Mouse (Mus musculus) spleen, adult 2 months (tissue): Measurements from ENCODE around the gene Aqp9. TPM values are rescaled to one million over a fixed set of nuclear protein-coding genes. Genes with fewer than 3 reads are reported as not detected.

ENCODE experiments used
- DNase-seq, 2 experiments: peaks; one replicate each; pipeline versions ENCODE4 v3.0.0 to v3.0.0-alpha.2; 2012 to 2021; ENCODE audit warnings: low spot score in 2 of 2, low read depth in 1 of 2
- H3K27ac ChIP-seq: fragments of 200-500 bp; 2 replicates; pipeline ENCODE4 v1.5.1; 2012; ENCODE audit warnings: low read length, inconsistent platforms; ENCODE audit not compliant: insufficient read depth
- H3K27me3 ChIP-seq: fragments of 200-500 bp; 2 replicates; pipeline ENCODE4 v1.6.1; 2012; ENCODE audit warnings: mild to moderate bottlenecking, moderate library complexity, low read length, inconsistent platforms; ENCODE audit not compliant: control insufficient read depth, insufficient read depth
- H3K36me3 ChIP-seq: fragments of 200-500 bp; 2 replicates; pipeline ENCODE4 v1.6.1; 2012; ENCODE audit warnings: mild to moderate bottlenecking, low read length, inconsistent platforms; ENCODE audit not compliant: control insufficient read depth, insufficient read depth
- H3K4me1 ChIP-seq: fragments of 200-500 bp; 2 replicates; pipeline ENCODE4 v1.6.1; 2011; ENCODE audit warnings: inconsistent platforms; ENCODE audit not compliant: control insufficient read depth, insufficient read depth, insufficient read length
- H3K4me3 ChIP-seq: fragments of 200-500 bp; 2 replicates; pipeline ENCODE4 v1.5.1; 2011; ENCODE audit warnings: mild to moderate bottlenecking, inconsistent platforms; ENCODE audit not compliant: insufficient read depth, insufficient read length; ENCODE audit errors: extremely low read depth
- CTCF ChIP-seq: fragments of 200-500 bp; IDR thresholded peaks from 2 replicates; pipeline ENCODE4 v1.5.1; 2011; ENCODE audit warnings: mild to moderate bottlenecking, inconsistent platforms; ENCODE audit not compliant: insufficient read depth, insufficient read length, insufficient replicate concordance; ENCODE audit errors: extremely low read depth
- POLR2A ChIP-seq: fragments of 200-500 bp; IDR thresholded peaks from 2 replicates; pipeline ENCODE4 v1.6.1; 2011; ENCODE audit warnings: low read depth, low read length, inconsistent platforms
- WGBS: fragments of 180-500 bp; shearing (Covaris S2); methylation state at CpG from one replicate; pipeline ENCODE4 v1.1.7; 2018; 5-methylcytosine and 5-hydroxymethylcytosine counted together
- polyA plus RNA-seq: library from polyadenylated mRNA; depleted of rRNA; stranded (reverse); fragments of >200 nt; gene quantifications from 2 replicates; pipeline ENCODE4 v1.2.3, GENCODE M21; 2012

Aqp9 gene
- polyA plus RNA-seq, 1 experiment: 2.4 TPM

DNA sequence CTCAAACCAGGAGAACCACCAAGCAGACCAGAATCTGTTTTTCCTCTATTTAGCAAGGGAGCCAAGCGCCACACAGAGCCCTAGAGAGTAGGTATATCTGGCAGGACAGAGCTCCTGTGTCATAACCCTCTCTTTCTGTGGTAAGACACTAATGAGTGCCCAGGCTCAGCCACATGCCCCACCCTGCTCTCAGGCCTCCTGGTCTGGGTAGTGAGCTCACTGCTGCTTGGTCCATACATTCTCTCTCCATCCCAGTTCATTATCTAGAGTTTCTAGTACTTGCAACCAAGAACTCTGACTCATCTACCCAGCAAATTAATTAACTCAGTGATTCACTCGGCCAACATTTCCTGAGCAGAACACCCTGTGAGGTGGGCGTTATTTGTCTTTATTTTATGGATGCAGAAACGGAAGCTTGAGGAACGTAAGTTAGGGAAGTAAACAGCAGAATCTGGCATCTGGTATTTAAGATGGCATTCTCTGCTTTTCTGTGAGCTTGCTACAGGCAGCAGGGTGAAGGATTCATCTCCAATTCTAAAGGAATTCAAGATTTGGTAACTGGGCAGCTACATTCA, 91.1 kb downstream of the Aqp9 start:
- no peak for TF ChIP-seq CTCF
- TF ChIP-seq POLR2A: no peak
- Histone ChIP-seq H3K4me1 (no peaks in the 10 kb centered on the region), H3K4me3 (no peak overlapping the region), H3K27ac (no peak overlapping the region), H3K27me3 (no peaks in the 10 kb centered on the region), H3K36me3 (no peaks in the 10 kb centered on the region)
- 91% methylated on average over 5 of the region's 5 CpGs for WGBS
- no peak for DNase-seq

DNA sequence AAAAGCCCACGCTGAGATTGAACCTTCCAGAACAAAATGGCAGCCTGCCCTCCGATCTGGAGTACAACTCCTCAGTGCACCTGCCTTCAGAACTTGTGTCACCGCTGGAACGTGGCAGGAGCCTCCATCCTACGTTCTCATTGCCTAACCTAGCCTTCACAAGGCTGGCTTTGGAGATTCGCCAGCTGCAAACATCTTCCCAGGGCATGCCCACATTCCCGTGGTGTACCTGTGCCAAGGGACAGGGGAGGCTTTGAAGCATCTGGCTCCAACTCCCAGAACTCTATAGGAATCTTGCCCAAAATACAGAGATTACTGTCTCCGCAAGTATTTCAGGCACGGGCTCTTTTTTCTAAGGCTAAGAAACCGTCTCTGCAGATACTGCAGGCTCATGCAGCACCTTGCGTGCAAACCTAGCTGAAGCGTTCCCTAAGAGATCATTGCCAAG, 92.3 kb downstream of the Aqp9 start:
- H3K27ac ChIP-seq: no peak overlapping the region
- no peak overlapping the region for H3K4me3 ChIP-seq
- H3K4me1 ChIP-seq: no peaks in the 10 kb centered on the region
- 87% methylated on average over 12 of the region's 12 CpGs for WGBS
- H3K27me3 ChIP-seq: no peaks in the 10 kb centered on the region
- no peak for TF ChIP-seq POLR2A
- H3K36me3 ChIP-seq: no peaks in the 10 kb centered on the region
- no peak for DNase-seq

DNA sequence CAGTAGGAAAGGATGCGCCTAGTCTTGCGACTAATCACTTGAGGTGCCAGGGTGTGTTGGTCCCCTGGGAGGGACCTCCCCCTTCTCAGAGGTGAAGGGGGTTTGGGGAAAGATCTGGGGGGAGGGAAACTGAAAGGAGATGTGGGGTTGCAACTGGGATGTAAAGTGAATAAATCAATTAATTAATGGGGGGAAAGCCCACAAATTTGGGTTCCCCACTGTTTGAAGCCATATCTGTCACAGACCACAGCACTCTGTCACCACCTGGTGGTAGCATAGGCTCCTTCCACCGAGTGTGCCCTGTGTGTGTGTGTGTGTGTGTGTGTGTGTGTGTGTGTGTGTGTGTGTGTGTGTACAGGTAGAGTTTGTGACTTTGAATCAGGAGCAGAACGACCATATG, 94.7 kb downstream of the Aqp9 start:
- Histone ChIP-seq H3K27me3 (no peaks in the 10 kb centered on the region), H3K36me3 (no peaks in the 10 kb centered on the region), H3K4me1 (no peaks in the 10 kb centered on the region), H3K27ac (no peak overlapping the region), H3K4me3 (no peak overlapping the region)
- TF ChIP-seq CTCF (peak; percentile 61; the same call in 1 of the 2 replicates), POLR2A (no peak)
- DNase-seq: peak in 1 of 2 experiments; percentile 45
- WGBS: 40% methylated on average over 4 of the region's 4 CpGs

DNA sequence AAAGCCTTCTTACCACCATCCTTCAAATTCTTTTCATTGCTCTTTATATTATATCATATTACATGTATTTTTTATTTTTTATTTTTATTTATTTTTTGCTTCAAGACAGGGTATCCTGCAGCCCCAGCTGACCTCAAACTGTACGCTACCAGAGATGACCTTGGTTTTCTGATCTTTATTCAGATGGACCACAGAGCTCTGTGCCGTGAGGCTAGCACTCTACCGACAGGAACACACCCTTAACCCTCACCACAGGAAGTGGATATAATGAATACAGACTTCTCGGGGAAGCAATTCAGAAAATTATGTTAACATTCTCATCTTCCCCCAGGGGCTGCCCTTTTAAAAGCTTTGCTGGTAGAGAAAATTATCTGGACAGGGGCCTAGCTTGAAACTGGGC, 95.4 kb downstream of the Aqp9 start:
- no peak for TF ChIP-seq CTCF
- no peak for TF ChIP-seq POLR2A
- no peaks in the 10 kb centered on the region for H3K36me3 ChIP-seq
- H3K27ac ChIP-seq: no peak overlapping the region
- DNase-seq: no peak
- no peaks in the 10 kb centered on the region for H3K4me1 ChIP-seq
- no peaks in the 10 kb centered on the region for H3K27me3 ChIP-seq
- no peak overlapping the region for H3K4me3 ChIP-seq
- WGBS: 15% methylated on average over 4 of the region's 4 CpGs

DNA sequence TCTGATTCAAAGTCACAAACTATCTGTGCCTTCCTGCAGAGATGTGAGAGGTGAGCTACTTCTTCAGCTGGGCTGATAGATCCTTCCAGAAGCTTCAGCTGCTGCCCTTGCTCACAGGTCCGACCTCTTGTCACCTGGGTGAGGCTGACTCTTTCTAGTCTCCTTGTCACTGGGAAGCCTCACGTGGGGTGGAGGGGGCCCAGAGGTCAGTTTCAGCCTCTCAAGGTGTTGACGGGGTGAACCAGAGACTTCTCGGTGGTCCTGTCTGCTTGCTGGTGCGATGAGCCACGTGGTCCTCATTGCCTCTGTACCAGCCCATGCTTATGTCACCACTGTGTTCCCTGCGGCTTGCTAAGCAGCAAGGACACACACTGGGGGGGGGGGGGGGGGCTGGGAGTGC, 96.0 kb downstream of the Aqp9 start:
- no peaks in the 10 kb centered on the region for H3K36me3 ChIP-seq
- no peaks in the 10 kb centered on the region for H3K4me1 ChIP-seq
- WGBS: 75% methylated on average over 7 of the region's 7 CpGs
- TF ChIP-seq POLR2A (no peak), CTCF (no peak)
- DNase-seq: no peak
- no peak overlapping the region for H3K27ac ChIP-seq
- no peak overlapping the region for H3K4me3 ChIP-seq
- no peaks in the 10 kb centered on the region for H3K27me3 ChIP-seq

DNA sequence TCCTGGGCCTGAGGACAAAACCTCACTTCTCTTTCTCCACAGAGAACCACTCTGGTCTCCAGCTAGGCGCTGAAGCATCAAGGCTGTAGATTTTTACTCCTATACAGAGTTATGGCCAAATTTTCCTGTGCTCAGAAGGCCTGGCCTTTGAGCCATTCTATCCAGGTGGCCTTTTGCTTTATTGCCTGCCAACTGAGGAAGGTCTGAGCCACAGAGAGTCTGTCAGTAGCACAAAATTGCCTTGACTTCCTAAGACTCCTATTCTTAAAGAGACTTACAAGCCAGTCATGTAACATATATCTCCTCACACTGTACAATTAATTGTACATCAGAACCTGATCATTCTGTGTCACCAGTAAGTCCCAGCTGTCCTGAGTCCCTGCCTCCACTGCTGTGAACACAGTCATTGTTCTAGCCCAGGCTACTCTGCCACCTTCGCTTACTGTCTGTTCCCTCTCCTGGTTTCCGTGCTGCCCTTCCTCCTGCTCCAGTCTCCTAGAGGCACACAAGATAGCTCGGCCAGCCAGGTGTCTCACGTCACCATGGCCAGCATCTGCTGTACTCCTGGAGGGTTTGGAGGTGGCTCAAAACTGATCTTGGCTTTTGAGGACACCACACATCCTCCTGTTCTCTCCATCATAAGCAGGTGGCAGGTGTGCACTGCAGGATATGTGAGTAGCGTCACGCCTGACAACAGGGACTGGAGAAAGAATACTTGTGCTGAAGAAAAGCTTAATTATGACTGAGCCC, 96.7 kb downstream of the Aqp9 start:
- WGBS: 86% methylated on average over 7 of the region's 7 CpGs
- Histone ChIP-seq H3K4me3 (no peak overlapping the region), H3K27me3 (no peaks in the 10 kb centered on the region), H3K36me3 (no peaks in the 10 kb centered on the region), H3K4me1 (no peaks in the 10 kb centered on the region), H3K27ac (no peak overlapping the region)
- TF ChIP-seq POLR2A (no peak), CTCF (no peak)
- no peak for DNase-seq

DNA sequence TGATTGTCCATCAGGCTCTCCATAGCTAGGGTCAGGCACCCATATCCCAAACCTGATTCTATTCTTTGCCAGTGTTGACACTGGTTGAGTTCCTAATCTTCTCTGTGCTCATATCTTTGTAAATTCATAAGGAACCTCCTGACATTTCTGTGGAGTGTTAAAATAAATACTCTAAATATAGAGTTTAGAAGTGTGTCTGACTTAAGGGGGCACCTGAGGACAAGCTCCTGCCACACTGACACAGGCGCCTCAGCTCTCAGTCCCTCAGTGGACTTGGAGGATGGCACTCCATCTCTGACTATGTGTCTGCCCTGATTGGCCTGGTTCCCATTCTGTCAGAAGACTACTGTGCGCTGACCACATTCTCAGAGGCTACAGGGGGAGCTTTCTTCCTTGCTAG, 97.9 kb downstream of the Aqp9 start:
- no peaks in the 10 kb centered on the region for H3K4me1 ChIP-seq
- WGBS: 86% methylated on average over 2 of the region's 2 CpGs
- H3K4me3 ChIP-seq: no peak overlapping the region
- no peak for TF ChIP-seq CTCF
- no peak for TF ChIP-seq POLR2A
- H3K27ac ChIP-seq: no peak overlapping the region
- no peaks in the 10 kb centered on the region for H3K27me3 ChIP-seq
- DNase-seq: no peak
- H3K36me3 ChIP-seq: no peaks in the 10 kb centered on the region
